Mouse (Mus musculus): ENCODE data around the gene Pld2.
A peak's percentile ranks its signal among the peaks of the same experiment; 100 is the strongest.
"Not testable (repeated sequence)": the region's sequence is repeated elsewhere in the genome, so short reads cannot be mapped to it uniquely, and the experiment has no call there.

The Pld2 gene

DNA sequence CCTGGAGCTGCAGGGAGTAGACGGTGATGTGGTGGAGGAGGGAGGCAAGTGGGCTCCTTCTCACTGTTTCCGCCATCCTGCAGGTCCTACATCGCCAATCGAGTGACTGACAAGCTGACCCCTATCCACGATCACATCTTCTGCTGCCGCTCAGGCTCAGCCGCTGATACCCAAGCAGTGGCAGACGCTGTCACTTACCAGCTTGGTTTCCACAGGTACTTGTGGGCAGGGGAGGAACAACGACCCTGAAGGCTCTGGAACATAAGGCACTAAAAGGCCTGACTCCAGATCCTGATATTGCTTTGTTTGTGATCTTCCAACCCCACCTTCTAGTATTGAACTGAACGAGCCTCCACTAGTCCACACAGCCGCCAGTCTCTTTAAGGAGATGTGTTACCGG, 13.7 kb upstream of the Pld2 start:
- DNase-seq, result no peak

DNA sequence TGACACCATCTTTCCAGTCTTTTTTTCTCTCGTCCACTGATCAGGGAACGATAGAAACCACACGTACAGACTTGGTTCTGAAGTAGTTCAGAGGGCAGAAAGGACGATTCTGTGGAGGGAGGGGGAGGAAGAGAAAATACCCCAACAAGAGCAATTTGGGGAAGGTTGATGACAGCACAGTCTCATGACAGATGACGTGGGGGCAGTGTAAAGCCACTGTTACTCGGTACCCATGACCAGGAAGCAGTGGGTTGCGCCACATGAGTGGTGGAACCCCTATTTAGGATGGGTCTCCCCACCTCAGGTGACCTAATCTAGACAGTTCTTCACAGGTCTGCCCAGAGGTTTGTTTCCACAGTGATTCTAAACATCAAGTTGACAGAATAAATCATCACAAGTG, 11.3 kb upstream of the Pld2 start:
- DNase-seq, result no peak

DNA sequence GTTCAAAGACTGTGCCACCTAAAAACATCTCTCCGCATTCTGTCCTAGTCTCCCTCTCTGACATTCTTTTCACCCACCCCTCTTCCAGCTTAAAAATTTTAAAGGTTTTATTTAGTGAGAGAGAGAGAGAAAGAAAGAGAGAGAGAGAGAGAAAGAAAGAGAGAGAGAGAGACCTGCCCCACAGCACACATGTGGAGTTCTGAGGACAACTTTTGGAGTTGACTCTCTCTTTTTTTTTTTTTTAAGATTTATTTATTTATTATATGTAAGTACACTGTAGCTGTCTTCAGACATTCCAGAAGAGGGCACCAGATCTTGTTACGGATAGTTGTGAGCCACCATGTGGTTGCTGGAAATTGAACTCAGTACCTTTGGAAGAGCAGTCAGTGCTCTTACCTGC, 8.8 kb upstream of the Pld2 start:
- DNase-seq, result not testable (repeated sequence)

DNA sequence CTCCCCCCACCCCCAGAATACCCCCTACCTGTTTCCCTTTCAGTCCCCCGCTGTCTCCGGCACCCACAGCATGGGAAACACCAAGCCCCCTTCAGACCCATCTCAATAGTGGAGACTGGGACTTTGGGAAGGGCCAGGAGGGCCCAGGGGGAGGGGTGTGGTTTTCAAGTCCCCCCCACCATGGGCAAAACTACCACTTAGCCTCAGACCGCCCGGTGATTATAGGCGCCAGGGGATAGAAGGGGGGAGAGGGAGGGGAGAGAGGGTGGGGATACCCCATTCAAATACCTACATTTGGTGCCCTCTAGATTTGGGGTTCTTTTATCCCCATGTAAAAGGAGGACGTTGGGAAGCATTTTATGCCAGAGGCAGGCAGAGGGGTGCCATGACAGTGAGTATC, 7.0 kb upstream of the Pld2 start, which contains the start of gene Gm40193:
Gene Gm40193, minus strand, starts transcription at position 101 of the 400 bp plus-strand sequence.
- no peak for DNase-seq

DNA sequence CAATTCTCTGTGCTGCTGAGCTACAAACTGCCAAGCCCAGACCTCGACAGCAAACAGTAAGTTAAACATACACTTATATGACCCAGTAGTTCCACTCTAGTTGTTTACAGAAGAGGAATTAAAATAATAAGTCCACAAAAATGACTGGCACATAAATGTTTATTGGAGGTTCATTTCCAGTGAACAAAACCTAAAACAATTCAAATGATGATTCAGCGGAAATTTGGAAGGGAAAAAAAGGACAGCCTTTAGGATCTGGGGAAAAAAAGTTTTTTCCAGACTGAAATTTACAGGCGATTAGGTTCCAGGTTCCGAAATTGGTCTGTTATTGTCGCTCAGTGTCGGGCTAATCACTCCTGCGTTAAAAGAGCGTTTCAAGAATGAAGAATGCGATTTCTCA, 441 bp upstream of the Pld2 start:
- DNase-seq, result no peak

DNA sequence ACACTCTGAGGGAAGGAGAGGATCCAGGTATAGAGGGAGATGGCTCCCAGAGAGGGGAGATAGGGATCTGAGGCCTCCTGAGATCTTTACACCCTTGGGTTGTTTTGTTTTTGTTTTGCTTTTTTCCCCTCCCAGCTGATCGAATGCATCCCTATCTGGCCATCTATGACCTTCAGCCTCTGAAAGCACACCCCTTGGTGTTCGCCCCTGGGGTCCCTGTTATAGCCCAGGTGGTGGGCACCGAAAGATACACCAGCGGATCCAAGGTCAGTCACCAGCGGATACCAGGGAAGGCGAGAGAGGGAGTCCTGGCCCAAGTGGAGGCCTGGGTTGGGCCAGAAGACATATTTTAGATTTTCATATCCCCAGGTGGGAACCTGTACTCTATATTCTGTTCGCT, 1.1 kb downstream of the Pld2 start:
- DNase-seq, result no peak

DNA sequence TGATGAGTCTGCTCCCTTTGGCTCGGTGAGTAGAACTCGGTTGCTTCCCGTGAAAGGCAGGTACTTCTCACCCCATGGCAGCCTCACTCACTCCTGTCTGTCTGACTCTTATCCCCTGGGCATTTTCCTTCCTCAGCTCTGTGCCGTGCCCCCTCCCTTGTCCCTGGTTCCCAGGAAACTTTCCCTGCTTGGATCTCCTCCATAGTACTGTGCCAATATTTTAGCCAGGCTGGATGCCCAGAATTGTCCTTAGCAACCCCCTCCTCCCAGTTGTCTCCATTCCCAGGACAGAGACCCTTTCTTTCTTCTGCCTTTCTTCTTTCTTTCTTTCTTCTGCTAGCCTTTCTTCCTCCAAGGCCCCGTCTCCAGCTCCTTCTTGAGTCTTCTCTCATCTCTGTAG, 1.6 kb downstream of the Pld2 start:
- no peak for DNase-seq

DNA sequence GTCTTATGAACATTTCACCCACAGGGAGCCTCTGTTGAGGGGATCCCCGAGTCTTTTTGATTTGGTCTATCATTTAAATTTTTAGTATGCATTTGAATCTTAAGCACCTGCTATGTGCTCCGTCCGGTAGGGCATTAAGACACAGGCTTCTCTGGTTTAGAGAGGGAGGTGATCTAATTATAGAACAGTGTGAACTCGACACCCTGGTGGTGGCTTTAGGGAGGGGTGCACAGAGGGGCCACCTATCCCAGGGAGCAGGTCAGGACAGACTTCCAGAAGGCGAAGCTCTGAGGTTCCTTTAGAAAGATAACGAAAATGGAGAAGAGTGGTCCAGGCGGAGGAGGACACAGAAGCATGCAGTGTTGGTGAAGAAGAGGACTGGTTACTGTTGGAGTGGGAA, 4.6 kb downstream of the Pld2 start:
- DNase-seq, result no peak

DNA sequence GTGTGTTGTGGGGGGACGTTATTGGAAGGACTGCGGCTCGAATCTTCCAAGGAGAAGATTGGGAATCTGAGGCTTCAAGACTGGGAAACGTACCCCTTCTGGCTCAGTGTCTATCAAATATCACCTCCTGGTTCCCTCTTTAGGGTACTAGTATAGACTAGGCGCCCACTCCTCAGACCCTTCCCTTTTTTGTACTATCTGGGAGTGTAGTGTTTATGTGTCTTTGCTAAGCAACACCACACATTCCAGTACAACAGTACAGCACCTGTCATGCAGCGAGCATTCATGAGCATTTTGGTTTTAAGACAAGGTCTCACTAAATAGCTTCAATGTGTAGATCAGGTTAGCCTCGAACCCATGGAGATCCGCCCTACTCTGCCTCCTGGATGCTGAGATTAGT, 11.7 kb downstream of the Pld2 start:
- no peak for DNase-seq

DNA sequence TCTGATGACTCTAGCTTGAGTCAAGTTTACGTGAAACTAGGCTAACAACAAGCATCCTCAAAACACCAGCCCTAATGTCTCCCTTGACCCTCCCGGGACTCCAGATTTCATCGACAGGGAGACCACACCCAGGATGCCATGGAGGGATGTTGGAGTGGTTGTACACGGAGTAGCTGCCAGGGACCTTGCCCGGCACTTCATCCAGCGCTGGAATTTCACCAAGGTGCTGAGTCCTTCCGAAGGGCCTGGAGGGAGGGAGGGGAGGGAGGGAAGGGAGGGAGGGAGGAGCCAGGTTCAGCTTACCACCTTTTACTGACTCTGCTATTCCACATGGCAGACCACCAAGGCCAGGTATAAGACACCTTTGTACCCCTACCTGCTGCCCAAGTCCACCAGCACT, 14.1 kb downstream of the Pld2 start:
- DNase-seq, result no peak

DNA sequence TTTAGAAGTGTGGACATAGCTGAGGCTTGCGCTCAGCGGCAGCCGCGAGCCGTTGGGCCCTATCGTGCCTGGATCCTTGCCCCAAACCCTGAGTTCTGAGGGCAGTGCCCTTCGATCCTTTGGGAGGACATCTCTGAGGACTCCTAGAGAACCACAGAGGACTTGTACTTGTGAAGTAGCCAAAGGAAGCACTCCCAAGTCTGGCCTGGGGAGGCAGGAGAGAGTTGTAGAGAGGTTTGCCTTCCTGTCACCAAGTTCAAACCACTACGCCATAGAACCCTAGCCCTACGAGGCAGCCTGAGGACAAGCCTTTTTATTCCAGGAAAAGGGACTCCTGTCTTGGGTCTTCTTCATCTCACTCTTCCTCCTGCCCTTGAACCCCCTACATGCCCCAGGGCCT, 17.7 kb downstream of the Pld2 start:
- no peak for DNase-seq

DNA sequence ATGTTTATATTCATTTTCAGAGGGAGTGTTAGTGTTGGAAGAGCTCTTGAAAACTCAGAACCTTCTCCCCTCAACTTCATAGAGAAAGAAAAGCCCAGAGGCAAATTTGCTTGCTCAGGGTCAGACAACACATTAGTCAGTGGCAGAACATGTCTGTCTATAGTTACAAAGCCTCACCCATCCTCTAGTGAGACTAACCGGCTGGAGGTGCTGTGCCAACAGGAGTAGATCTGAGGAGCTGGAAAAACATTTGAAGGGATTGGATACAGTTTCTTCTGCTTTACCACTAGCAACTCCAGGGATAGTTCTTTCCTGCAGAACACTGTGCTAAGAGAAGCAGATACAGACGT, 22.0 kb downstream of the Pld2 start:
- no peak for DNase-seq

DNA sequence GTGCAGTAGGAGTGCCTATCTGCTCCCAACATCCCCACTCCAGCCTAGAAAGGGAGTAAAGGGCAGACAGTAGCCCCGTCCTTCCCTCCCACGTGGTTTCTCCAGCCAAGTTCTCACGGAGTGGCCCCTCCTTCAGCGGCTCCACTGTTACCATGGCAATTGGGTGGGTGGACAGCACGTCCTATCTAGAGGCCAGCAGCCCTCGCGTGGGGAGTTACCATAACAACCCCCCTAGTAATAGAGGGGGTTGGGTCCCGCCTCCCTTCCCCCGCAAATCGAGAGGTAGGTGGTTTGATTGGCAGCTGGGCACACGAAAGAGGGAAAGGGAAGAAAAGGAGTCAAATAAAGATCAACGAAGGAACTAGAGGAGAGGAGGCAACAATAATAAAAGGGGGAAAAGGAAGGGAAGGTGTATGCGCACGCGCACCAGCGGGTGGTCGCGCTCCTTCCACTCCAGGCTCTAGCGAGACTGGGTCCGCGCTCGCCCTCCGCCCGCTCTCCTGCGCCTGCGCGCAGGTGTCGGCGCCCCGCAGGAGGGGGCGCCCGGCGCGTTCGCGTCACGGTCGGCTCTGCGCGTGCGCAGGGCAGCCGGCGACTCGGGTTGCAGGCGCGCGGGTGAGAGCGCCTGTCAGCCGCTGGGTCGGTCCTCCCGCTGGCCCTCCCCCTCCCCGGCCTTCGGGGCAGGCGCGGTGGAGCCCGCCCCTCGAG, 22.6 kb downstream of the Pld2 start, which contains the start of gene Mink1:
Gene Mink1, plus strand, starts transcription at position 595 of the 708 bp plus-strand sequence.
- peak; percentile 94 for DNase-seq

DNA sequence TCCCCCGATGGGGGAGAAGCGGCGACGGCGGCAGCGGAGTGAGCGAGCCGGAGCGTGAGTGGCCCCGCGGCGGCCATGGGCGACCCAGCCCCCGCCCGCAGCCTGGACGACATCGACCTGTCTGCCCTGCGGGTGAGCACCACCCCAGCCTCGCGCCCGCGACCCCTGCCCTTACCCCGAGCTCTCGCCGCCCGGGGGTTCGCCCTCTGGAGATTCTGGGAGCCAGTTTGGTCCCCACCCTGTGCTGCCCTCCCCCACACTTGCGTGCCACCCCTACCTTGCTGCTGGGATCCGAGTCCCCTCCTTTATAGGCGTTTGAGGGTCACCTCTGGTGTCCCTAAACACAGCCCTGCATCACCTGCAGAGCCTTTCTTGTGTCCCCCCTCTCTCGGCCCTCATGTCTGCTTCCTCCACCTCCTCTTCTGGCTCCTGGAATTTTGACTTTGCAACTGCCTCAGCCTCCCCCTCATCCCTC, 23.2 kb downstream of the Pld2 start:
- DNase-seq, result no peak

DNA sequence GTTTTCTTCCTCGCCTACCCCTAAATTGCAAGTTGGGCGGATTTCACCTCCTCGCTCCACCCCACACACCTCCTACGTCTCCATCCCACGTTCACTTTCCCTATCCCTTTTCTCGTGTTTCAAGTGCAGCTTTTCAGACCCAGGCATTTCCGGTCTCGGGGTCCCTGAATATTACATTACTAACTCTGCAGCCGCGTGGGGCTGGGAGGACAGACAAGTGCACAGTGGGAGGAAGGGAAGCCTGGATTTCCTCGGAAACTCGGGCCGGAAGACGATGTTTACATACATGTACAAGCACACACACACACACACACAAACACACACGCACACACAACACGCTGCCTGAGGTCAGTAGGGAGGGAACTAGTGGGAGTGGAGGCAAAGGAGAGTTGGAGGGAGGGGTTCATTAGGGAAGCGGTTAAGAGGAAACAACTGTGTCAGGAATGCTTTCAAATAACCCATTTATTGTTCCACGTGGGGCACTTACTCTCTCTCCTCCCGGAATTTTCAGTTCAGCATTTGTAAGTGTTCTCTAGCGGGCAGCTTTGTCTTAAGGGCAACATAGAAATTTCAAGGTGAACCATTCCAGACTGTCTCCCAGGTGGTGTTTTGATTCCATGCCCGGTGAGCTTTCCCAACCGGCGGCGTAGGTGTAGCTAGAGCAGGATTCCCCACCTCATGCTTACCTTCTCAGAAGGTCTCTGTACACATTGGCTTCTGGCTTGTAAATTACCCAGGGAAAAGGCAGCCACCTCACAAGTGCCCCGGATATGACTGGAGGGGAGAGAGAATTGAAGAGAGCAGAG, 23.8 kb downstream of the Pld2 start:
- peak; percentile 57 for DNase-seq

DNA sequence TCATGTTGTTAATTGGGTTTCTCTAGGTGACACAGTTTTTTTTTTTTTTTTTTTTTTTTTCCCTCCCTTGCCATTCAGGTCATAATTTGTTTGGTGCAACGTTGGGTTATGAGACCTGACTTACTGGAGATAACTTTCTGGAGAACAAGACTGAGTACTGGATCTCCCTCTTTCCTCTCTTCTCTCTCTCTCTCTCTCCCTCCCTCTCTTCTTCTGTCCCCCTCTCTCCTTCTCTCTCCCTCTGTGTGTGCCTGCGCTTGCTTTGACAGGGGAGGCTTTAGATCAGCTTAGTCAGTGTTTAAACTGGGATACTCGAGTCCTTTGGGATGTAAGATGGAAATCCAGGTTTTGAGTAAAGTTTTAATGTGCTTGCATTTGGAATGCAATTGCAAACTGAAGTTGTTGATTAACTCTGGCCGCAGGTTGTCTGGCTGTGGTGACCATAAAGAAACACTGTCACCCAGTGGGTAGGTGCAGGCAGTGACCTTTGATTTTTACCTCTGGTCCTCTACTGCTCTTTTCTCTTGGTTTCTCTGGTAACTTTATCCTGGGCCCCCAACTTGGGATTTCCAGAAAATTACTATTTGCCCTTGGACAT, 24.5 kb downstream of the Pld2 start:
- no peak for DNase-seq

DNA sequence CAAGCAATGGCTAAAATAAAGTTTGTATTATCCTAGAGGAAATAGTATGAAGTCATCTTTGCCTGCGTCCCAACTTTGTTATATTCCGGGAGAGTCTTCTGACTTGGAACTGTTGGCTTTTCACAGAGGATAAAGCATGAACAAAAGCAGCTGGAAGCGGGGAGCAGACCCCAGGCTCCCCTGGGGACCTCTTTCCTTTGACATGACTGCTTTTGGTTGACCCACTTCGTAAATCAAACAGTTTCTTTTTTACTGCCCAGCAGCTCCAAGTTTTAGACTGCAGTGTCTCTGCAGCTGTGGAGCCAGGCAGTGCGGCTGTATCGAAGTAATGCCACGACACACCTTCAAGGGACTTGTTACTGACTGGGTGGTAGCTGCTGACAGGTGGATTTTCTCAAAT, 26.7 kb downstream of the Pld2 start:
- no peak for DNase-seq

DNA sequence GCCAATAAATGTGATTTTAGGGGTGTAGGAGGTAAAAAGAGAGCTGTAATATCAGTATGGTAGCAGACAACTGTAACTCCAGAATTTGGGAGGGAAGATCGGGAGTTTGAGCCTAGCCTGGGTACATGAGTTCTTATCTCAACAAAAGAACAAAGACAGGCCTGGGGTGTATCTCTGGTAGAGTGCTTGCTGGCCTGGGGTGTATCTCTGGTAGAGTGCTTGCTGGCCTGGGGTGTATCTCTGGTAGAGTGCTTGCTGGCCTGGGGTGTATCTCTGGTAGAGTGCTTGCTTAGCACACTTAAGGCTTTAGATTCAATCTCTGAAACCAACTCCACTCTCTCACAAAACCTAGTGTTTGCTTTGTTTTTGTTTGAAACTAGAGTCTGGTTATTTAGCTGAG, 30.8 kb downstream of the Pld2 start:
- DNase-seq, result not testable (repeated sequence)

DNA sequence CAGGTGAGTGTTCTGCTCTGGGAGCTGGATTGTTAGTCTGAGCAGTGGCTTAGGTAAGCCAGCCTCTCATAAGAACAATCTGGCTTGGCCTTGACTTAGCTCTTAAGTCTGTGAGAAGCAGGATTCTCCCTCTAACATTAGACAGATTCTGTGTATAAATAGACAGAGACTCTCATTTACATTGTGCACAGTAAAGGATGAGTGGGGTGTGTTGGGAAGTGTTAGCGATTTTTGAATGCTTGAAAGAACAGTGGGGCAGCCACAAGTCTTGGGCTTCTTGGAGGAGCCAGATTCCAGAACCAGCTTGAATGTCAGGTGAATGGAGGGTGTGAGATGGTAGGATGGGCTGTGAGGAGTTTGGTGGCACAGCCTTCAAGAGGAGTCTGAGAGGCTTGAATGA, 31.8 kb downstream of the Pld2 start:
- no peak for DNase-seq

DNA sequence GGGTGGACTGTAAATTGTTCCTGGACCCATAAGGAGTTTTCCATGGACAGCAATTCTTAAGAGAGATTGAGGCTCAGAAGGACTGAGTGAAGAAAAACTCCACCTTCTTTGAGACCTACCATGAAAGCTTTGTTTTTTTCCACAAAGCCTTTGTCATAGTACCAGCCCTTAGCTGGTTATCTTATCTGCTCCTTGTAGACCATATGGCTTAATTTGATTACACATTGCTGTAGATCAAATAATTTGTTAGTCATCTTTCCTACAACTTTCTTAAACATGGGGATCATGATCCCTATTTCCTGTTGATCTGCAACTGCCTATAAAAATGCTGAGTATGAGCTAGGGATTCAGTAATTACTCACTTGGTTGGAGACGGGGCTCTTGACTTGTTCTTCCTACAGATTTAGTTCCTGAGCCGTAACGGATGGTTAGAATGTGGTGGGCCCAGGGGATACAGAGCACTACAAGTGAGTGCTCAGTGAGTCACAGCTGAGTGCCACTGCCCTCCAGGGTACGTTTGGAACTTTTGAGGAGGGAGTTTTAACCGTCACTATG, 32.6 kb downstream of the Pld2 start:
- no peak for DNase-seq

DNA sequence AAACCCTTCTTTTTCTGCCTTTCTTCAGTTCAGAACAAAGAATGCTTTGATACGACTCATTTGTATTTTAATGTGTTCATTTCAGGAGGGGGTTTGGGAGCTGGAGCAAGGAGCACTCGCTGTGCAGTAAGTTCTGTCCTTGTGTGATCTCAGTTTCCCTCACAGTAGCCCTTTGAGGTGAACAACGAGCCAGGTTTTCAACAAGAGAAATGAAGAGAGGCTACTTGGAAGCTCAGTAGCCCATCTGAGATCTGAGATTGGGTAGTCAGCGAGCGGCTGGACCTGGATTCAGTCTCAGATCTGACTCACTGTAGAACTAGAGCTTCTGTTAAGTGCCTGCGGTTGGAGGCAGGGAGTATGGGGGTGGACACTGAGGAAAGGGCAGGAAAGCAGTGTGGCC, 34.0 kb downstream of the Pld2 start:
- DNase-seq, result no peak

DNA sequence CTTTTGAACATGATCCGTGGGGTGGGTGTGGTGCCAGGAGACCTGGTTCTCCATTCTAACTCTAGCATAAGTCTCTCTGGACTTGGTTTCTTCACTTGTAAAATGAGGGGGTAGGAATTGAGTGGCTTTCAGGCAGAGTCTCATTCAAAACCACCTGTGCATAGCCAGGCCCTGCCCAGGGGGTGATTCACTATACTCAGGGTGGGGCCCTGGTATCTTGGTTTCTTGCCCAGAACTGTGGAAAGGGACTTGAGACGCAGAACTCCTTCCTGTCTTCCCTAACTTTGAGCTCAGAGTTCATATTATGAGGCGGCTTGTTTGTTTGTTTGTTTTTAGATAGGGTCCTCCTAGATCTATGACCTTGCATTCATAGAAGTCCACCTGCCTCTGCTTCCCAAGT, 37.3 kb downstream of the Pld2 start:
- no peak for DNase-seq

DNA sequence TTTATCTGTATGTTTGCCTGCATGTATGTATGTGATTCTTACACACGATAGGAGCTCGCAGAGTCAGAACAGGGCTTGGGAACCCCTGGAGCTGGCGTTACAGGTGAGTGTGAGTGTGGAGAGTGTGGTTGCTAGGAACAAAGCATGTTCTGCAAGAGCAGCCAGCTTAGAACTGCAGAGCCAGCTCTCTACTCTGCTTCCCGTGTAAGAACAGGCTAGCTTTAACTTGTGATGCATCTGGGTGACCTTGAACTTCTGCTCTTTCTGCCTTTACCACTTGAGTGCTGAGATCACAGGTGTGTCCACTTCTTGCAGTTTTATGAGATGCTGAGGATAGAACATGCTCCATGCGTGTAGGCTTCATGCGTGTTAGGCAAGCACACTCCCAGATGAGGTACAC, 39.1 kb downstream of the Pld2 start:
- DNase-seq, result no peak
